Mouse (Mus musculus) megakaryocyte, embryonic 14.5 days (primary cell): Measurements from ENCODE around the gene Mms22l. TPM values are rescaled to one million over a fixed set of nuclear protein-coding genes. Genes with fewer than 3 reads are reported as not detected.
"Not testable (repeated sequence)": the region's sequence is repeated elsewhere in the genome, so short reads cannot be mapped to it uniquely, and the experiment has no call there.

Source experiments
- H3K27me3 ChIP-seq: replicated peaks from 2 replicates; pipeline ENCODE3; 2012; ENCODE audit warnings: inconsistent platforms
- H3K36me3 ChIP-seq: replicated peaks from 2 replicates; pipeline ENCODE3; 2012; ENCODE audit warnings: low read length, inconsistent platforms, mixed read lengths
- H3K4me1 ChIP-seq: 2 replicates; pipeline ENCODE4 v1.6.1; 2012; ENCODE audit warnings: inconsistent platforms
- H3K4me3 ChIP-seq: replicated peaks from 2 replicates; pipeline ENCODE3; 2012; ENCODE audit warnings: moderate library complexity, mild to moderate bottlenecking, inconsistent platforms
- H3K9me3 ChIP-seq: 2 replicates; pipeline ENCODE4 v1.6.1; 2012; ENCODE audit warnings: inconsistent platforms
- FLI1 ChIP-seq: IDR thresholded peaks from 2 replicates; pipeline ENCODE4 v1.6.1; 2012; ENCODE audit warnings: low read length, inconsistent platforms, mixed read lengths
- GATA1 ChIP-seq: IDR thresholded peaks from 3 replicates; pipeline ENCODE4 v1.6.1; 2012; ENCODE audit warnings: mixed read lengths, low read length, inconsistent platforms, borderline replicate concordance
- polyA plus RNA-seq: library from polyadenylated mRNA; stranded (reverse); fragments of >175 nt; gene quantifications from 2 replicates; pipeline ENCODE4 v1.2.3, GENCODE M21; 2012; ENCODE audit warnings: low replicate concordance; ENCODE audit not compliant: insufficient read depth

Gene Mms22l
- polyA plus RNA-seq, 1 experiment: 36.4 TPM

DNA sequence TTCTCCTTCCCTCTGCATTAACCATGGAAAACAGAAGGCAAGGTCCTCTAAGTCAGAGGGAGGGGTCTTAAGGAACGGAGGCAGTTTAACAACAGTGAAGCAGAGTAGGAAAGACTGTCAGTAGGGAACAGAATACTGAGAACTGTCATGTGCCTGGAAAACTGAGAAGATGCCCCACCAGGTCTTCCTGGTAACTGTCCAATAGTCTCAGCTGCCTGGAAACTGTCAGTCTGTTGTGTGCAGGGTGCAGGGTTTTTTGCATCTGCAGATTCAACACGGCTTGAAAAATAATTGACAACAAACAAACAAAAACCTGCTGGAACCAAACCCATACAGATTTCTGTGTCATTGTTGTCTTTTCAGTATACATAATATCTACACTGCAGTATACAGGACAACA, 146.1 kb downstream of the Mms22l start:
- Histone ChIP-seq H3K4me1 (no peaks in the 10 kb centered on the region), H3K36me3 (no peaks in the 10 kb centered on the region), H3K27me3 (no peaks in the 10 kb centered on the region), H3K9me3 (0 out of 2 replicates have a peak, but pooled peaks cover 3% of the 10 kb centered on the region), H3K4me3 (no peak overlapping the region)
- TF ChIP-seq GATA1: no peak
- no peak for TF ChIP-seq FLI1

DNA sequence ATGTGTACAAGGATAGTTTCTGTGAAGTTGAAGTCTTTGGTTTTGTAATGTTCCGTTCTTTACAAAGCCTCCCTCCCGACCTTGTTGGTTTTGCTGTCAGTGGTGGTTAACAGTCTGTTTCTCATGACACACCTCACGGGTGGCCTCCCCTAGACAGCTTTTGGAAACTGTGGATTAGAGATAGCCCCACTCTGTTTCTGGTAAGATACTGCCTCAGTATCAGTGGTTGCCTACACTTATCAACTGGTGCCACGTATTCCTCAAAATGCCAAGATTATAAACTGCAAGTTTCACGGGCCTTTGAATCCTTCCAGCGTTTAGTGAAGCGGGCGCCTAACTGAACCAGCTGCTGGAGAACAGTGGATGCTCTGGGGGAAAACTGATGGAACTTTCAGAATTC, 148.5 kb downstream of the Mms22l start:
- H3K27me3 ChIP-seq, H3K4me1 ChIP-seq, H3K9me3 ChIP-seq, H3K4me3 ChIP-seq, H3K36me3 ChIP-seq: not testable (repeated sequence)
